Mouse (Mus musculus): ENCODE data around the gene Kpna4. TPM values are rescaled to one million over a fixed set of nuclear protein-coding genes. Genes with fewer than 3 reads are reported as not detected.

Kpna4 gene
- polyA plus RNA-seq, 2 experiments, result 8.7 to 13.2 TPM

DNA sequence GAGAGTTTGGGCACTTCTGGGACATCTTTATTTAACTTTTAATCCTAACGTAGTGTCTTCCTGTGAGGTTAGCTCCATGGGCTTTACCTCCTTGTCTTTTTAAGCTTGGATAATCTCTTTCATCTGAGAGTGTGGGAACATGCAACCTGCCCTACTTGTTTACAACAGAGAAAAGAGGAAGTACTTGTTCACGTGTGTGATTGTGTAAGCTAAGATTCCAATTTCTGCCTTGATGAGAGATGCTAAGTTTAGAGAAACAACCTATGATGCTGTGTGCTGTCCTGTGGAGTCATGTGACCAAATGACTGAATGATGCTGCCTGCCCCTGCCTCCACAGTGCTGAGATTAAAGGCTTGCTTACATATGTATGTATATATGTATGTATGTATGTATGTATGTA is 27.8 kb upstream of the Kpna4 start:
- Histone ChIP-seq H3K4me2 (ENCODE audit: low read depth) (no peak overlapping the region), H3K9ac (replicated peaks) (no peak overlapping the region), H3K27me3 (ENCODE audit: control insufficient read depth, insufficient read depth, low read length) (no peaks in the 10 kb centered on the region), H3K36me3 (replicated peaks; ENCODE audit: control insufficient read depth, insufficient read depth, low read depth) (no peaks in the 10 kb centered on the region), H3K27ac (no peak overlapping the region), H3K4me1 (replicated peaks; ENCODE audit: control insufficient read depth in 2 of 2, insufficient read depth in 2 of 2, low read length in 1 of 2) (no peaks in the 10 kb centered on the region), H3K9me3 (ENCODE audit: control insufficient read depth, low read length) (no peaks in the 10 kb centered on the region), H3K4me3 (ENCODE audit: insufficient read depth in 1 of 2, low read depth in 2 of 2, low read length in 2 of 2) (no peak overlapping the region)
- WGBS (ENCODE audit: insufficient replicate concordance), result 24% methylated on average over 2 of the region's 2 CpGs
- TF ChIP-seq EP300 (IDR thresholded peaks at IDR 0.05; ENCODE audit: low read depth), result no peak
- TF ChIP-seq CTCF (IDR thresholded peaks at IDR 0.05; ENCODE audit: low read depth), result no peak
- peak in 1 of 3 experiments; percentile 7 for DNase-seq (ENCODE audit: low read depth in 3 of 3, low spot score in 3 of 3)
- ATAC-seq (ENCODE audit: insufficient read depth), result no peak

DNA sequence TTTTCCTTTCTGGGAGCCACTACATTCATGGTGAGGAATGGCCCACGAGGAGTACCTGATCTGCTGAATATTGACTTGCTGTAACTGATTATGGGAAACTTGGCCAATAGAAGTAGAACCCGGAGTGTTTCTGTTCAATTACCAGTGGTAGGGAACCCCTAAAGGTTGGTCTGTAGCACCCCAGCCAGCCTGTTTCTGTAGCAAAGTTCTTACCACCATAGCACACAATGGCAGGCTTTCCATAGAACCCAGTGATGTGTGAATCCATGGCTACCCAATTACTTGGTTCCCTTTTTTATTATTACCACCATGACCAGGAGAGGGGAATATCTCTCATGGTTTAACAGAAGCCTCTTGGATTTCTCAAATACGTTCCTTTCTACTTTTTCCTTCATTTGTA is 24.0 kb upstream of the Kpna4 start:
- Histone ChIP-seq H3K4me1 (replicated peaks; ENCODE audit: control insufficient read depth in 2 of 2, insufficient read depth in 2 of 2, low read length in 1 of 2) (no peaks in the 10 kb centered on the region), H3K9ac (replicated peaks) (no peak overlapping the region), H3K9me3 (ENCODE audit: control insufficient read depth, low read length) (no peaks in the 10 kb centered on the region), H3K4me2 (ENCODE audit: low read depth) (no peak overlapping the region), H3K27me3 (ENCODE audit: control insufficient read depth, insufficient read depth, low read length) (no peaks in the 10 kb centered on the region), H3K4me3 (ENCODE audit: insufficient read depth in 1 of 2, low read depth in 2 of 2, low read length in 2 of 2) (no peak overlapping the region), H3K27ac (no peak overlapping the region), H3K36me3 (replicated peaks; ENCODE audit: control insufficient read depth, insufficient read depth, low read depth) (no peaks in the 10 kb centered on the region)
- DNase-seq (ENCODE audit: low read depth in 3 of 3, low spot score in 3 of 3) (no peak), ATAC-seq (ENCODE audit: insufficient read depth) (no peak)
- 63% methylated on average over 3 of the region's 3 CpGs for WGBS (ENCODE audit: insufficient replicate concordance)
- TF ChIP-seq EP300 (IDR thresholded peaks at IDR 0.05; ENCODE audit: low read depth) (no peak), CTCF (IDR thresholded peaks at IDR 0.05; ENCODE audit: low read depth) (no peak)

DNA sequence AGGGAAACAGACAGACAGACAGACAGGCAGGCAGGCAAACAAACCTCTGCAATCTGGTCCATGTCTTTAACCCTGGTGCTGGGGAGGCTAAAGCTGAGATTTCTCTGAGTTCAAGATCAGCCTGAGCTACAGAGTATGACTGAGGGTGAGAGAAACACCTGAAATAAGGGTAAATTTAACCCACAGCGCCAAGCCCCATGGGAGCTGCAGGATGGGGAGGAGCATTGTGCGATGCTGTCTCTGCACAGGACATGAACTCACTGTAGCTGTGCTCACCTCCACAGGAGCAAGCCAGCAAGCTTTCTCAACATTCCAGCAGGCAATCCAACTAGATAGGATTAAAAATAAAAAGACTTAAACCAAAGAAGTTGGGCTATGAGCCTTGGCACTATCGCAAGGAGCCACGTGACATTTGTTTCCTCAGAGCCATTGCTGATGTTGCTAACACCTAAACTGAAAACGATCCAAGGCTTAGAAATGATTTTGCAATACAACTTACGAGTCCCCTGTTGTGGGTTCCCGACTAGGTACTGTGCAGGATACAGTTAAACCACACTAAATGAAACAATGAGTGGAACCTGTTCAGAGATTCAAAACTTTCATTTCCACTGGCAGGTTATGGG is 15.6 kb upstream of the Kpna4 start:
- Histone ChIP-seq H3K27me3 (ENCODE audit: control insufficient read depth, insufficient read depth, low read length) (no peaks in the 10 kb centered on the region), H3K36me3 (replicated peaks; ENCODE audit: control insufficient read depth, insufficient read depth, low read depth) (no peaks in the 10 kb centered on the region), H3K9ac (replicated peaks) (no peak overlapping the region), H3K27ac (no peak overlapping the region), H3K4me3 (ENCODE audit: insufficient read depth in 1 of 2, low read depth in 2 of 2, low read length in 2 of 2) (no peak overlapping the region), H3K4me1 (replicated peaks; ENCODE audit: control insufficient read depth in 2 of 2, insufficient read depth in 2 of 2, low read length in 1 of 2) (no peaks in the 10 kb centered on the region), H3K4me2 (ENCODE audit: low read depth) (no peak overlapping the region), H3K9me3 (ENCODE audit: control insufficient read depth, low read length) (no peaks in the 10 kb centered on the region)
- no peak for ATAC-seq (ENCODE audit: insufficient read depth)
- TF ChIP-seq CTCF (IDR thresholded peaks at IDR 0.05; ENCODE audit: low read depth) (no peak), EP300 (IDR thresholded peaks at IDR 0.05; ENCODE audit: low read depth) (no peak)
- 65% methylated on average over 7 of the region's 7 CpGs for WGBS (ENCODE audit: insufficient replicate concordance)
- DNase-seq (ENCODE audit: low read depth in 3 of 3, low spot score in 3 of 3), result no peak

DNA sequence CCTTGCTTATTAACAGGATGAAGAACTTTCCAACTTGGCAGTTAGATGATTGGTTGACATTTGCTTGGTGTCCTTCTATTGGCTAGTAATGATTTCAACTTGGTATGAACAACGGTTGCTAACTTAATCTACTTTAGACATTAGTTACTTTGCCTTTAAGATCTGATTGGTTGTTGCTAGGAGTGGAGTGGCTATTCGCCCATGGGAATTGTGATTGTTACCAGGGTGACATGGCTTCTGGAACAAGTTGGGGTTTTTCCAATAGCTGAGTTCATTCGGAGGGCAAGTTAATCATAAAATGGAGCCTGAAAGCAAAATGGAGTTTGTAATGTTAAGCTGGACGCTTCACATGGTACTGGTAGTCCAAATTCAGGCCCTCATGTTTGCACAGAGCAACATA is 13.9 kb upstream of the Kpna4 start:
- ATAC-seq (ENCODE audit: insufficient read depth) (no peak), DNase-seq (ENCODE audit: low read depth in 3 of 3, low spot score in 3 of 3) (no peak)
- 56% methylated on average over 4 of the region's 4 CpGs for WGBS (ENCODE audit: insufficient replicate concordance)
- Histone ChIP-seq H3K9ac (replicated peaks) (no peak overlapping the region), H3K27me3 (ENCODE audit: control insufficient read depth, insufficient read depth, low read length) (no peaks in the 10 kb centered on the region), H3K27ac (no peak overlapping the region), H3K4me2 (ENCODE audit: low read depth) (no peak overlapping the region), H3K4me1 (replicated peaks; ENCODE audit: control insufficient read depth in 2 of 2, insufficient read depth in 2 of 2, low read length in 1 of 2) (no peaks in the 10 kb centered on the region), H3K36me3 (replicated peaks; ENCODE audit: control insufficient read depth, insufficient read depth, low read depth) (no peaks in the 10 kb centered on the region), H3K4me3 (ENCODE audit: insufficient read depth in 1 of 2, low read depth in 2 of 2, low read length in 2 of 2) (no peak overlapping the region), H3K9me3 (ENCODE audit: control insufficient read depth, low read length) (no peaks in the 10 kb centered on the region)
- no peak for TF ChIP-seq EP300 (IDR thresholded peaks at IDR 0.05; ENCODE audit: low read depth)
- TF ChIP-seq CTCF (IDR thresholded peaks at IDR 0.05; ENCODE audit: low read depth), result no peak

DNA sequence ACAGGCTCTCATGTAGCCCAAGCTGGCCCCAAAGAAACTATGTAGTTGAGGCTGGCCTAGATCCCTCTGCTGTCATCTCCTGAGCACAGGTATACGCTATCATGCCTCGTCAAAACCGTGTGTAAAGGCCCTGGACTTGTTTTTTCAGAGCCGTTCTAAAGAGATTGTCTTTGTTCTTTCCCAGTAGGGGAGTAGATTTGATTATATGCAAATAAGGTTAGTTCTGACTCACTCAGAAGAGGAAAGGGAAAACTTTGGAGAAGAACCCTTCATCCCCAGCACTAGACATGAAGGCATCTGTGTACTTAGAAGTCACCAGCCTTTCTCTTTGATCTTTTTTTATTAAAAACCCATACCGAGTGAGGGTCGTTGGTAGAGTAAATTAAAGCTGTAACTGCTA is 9.1 kb upstream of the Kpna4 start:
- H3K9me3 ChIP-seq (ENCODE audit: control insufficient read depth, low read length), result no peaks in the 10 kb centered on the region
- no peaks in the 10 kb centered on the region for H3K36me3 ChIP-seq (replicated peaks; ENCODE audit: control insufficient read depth, insufficient read depth, low read depth)
- H3K4me3 ChIP-seq (ENCODE audit: insufficient read depth in 1 of 2, low read depth in 2 of 2, low read length in 2 of 2), result no peak overlapping the region
- no peak overlapping the region for H3K27ac ChIP-seq
- H3K27me3 ChIP-seq (ENCODE audit: control insufficient read depth, insufficient read depth, low read length), result no peaks in the 10 kb centered on the region
- no peak overlapping the region for H3K9ac ChIP-seq (replicated peaks)
- TF ChIP-seq EP300 (IDR thresholded peaks at IDR 0.05; ENCODE audit: low read depth), result no peak
- TF ChIP-seq CTCF (IDR thresholded peaks at IDR 0.05; ENCODE audit: low read depth), result no peak
- whole genome bisulfite sequencing (ENCODE audit: insufficient replicate concordance), result 74% methylated on average over 6 of the region's 6 CpGs
- no peak overlapping the region for H3K4me2 ChIP-seq (ENCODE audit: low read depth)
- ATAC-seq (ENCODE audit: insufficient read depth) (no peak), DNase-seq (ENCODE audit: low read depth in 3 of 3, low spot score in 3 of 3) (no peak)
- no peaks in the 10 kb centered on the region for H3K4me1 ChIP-seq (replicated peaks; ENCODE audit: control insufficient read depth in 2 of 2, insufficient read depth in 2 of 2, low read length in 1 of 2)

Measured in liver, embryonic 14.5 days (tissue).